Mouse (Mus musculus): ENCODE data around the gene Tekt2. TPM values are rescaled to one million over a fixed set of nuclear protein-coding genes. Genes with fewer than 3 reads are reported as not detected.

The Tekt2 gene
- total RNA-seq (2023), result not detected

GRCm38 (mm10) chr4:126325281-126325861, at the start of gene Tekt2:
Gene Tekt2 (minus strand): TSS chr4:126325688.

GRCm38 (mm10) chr4:126321111-126321853, 4.2 kb downstream of the Tekt2 start, which contains the start of gene Adprhl2:
Gene Adprhl2 (minus strand): TSS chr4:126321703.

GRCm38 (mm10) chr4:126286492-126286891, 39.0 kb downstream of the Tekt2 start, which contains the start of gene Col8a2:
Gene Col8a2 (plus strand): TSS chr4:126286793.

Other genes starting within 250 kb of the Tekt2 start
- gene Lsm10, start 229.1 kb downstream of the Tekt2 start, total RNA-seq (2023), result 11.0 TPM
- gene Stk40, start 221.7 kb downstream of the Tekt2 start, total RNA-seq (2023), result 29.0 TPM
- gene Eva1b, start 177.9 kb downstream of the Tekt2 start, total RNA-seq (2023), result 13.0 TPM
- 1.3 TPM for gene Sh3d21, start 162.2 kb downstream of the Tekt2 start, total RNA-seq (2023)
- 708 TPM for gene Thrap3, start 122.9 kb downstream of the Tekt2 start, total RNA-seq (2023)
- gene Map7d1, start 69.3 kb downstream of the Tekt2 start, total RNA-seq (2023), result 51.6 TPM
- 36.0 TPM for gene Trappc3, start 63.4 kb downstream of the Tekt2 start, total RNA-seq (2023)
- gene Col8a2, start 38.9 kb downstream of the Tekt2 start, total RNA-seq (2023), result not detected
- gene Adprhl2, start 4.0 kb downstream of the Tekt2 start, total RNA-seq (2023), result 31.7 TPM
- gene Ago3, start 103.9 kb upstream of the Tekt2 start, total RNA-seq (2023), result 39.1 TPM
- 37.7 TPM for gene Ago1, start 142.9 kb upstream of the Tekt2 start, total RNA-seq (2023)
- gene Ago4, start 207.8 kb upstream of the Tekt2 start, total RNA-seq (2023), result 0.50 TPM
- 13.7 TPM for gene Clspn, start 231.2 kb upstream of the Tekt2 start, total RNA-seq (2023)